Comparison of ENCODE assay signal across 8 mouse cellular contexts in genomic region chr2:170134026-170134690, GRCm38 (mm10). TPM values are rescaled to one million over a fixed set of nuclear protein-coding genes. Genes with fewer than 3 reads are reported as not detected.
DNase-seq lines count a peak whose midpoint lies in the region; ATAC-seq and TF ChIP-seq lines count a peak whose summit lies in the region.

No protein-coding gene starts in this region.

- peak overlapping the region; percentile 96 for H3K27ac ChIP-seq in kidney, embryonic 16.5 days (ENCODE audit: low read length)
- H3K27ac ChIP-seq in heart, embryonic 16.5 days (ENCODE audit: low read length): peak overlapping the region; percentile 92
- peak overlapping the region; percentile 91 for H3K27ac ChIP-seq in macrophage

- no peak for TF ChIP-seq CTCF in brain, embryonic 14.5 days (IDR thresholded peaks at IDR 0.05; ENCODE audit: borderline replicate concordance, extremely low read depth, insufficient read depth, insufficient read length)

- peaks cover 22% of the 10 kb centered on the region for H3K79me2 ChIP-seq in macrophage (ENCODE audit: inconsistent target)

- WGBS in kidney, embryonic 16.5 days: 15% methylated on average over 12 of the region's 12 CpGs
- 14% methylated on average over 12 of the region's 12 CpGs for WGBS in heart, embryonic 16.5 days
- WGBS in macrophage (ENCODE audit: missing documents): 8% methylated on average over 12 of the region's 12 CpGs

- H3K4me1 ChIP-seq in kidney, embryonic 16.5 days (ENCODE audit: insufficient read depth, low read length): peaks cover 20% of the 10 kb centered on the region
- H3K4me1 ChIP-seq in heart, embryonic 16.5 days (ENCODE audit: control insufficient read depth, insufficient read depth, low read length): peaks cover 14% of the 10 kb centered on the region

- peak overlapping the region; percentile 73 for H3K4me2 ChIP-seq in kidney, embryonic 16.5 days (replicated peaks; ENCODE audit: low read depth, low read length)
- H3K4me2 ChIP-seq in heart, embryonic 16.5 days (ENCODE audit: low read depth, low read length): peak overlapping the region; percentile 77

- no peak for DNase-seq in kidney, adult 8-10 months
- DNase-seq in brain, embryonic 14.5 days (ENCODE audit: low read depth): peak; percentile 50
- DNase-seq in cerebellum, adult 9-10 months: no peak
- no peak for DNase-seq in right cerebral cortex, postnatal 25 days

- H3K36me3 ChIP-seq in kidney, embryonic 16.5 days (ENCODE audit: insufficient read depth, low read length): no peaks in the 10 kb centered on the region
- no peaks in the 10 kb centered on the region for H3K36me3 ChIP-seq in heart, embryonic 16.5 days (ENCODE audit: control insufficient read depth, insufficient read depth)
- no peaks in the 10 kb centered on the region for H3K36me3 ChIP-seq in macrophage (ENCODE audit: inconsistent target)

- peak overlapping the region; percentile 82 for H3K9ac ChIP-seq in kidney, embryonic 16.5 days (replicated peaks; ENCODE audit: low read length)
- peak overlapping the region; percentile 83 for H3K9ac ChIP-seq in heart, embryonic 16.5 days (ENCODE audit: low read length)

- peak overlapping the region; percentile 61 for H3K4me3 ChIP-seq in kidney, embryonic 16.5 days (ENCODE audit: low read length)
- H3K4me3 ChIP-seq in heart, embryonic 16.5 days (ENCODE audit: low read length): peak overlapping the region; percentile 61
- peak overlapping the region; percentile 54 for H3K4me3 ChIP-seq in macrophage (ENCODE audit: inconsistent target)

- no peak for TF ChIP-seq POLR2A in brain, embryonic 14.5 days (IDR thresholded peaks at IDR 0.05; ENCODE audit: borderline replicate concordance, extremely low read depth, insufficient read depth, insufficient read length, poor library complexity, severe bottlenecking)

- no peaks in the 10 kb centered on the region for H3K27me3 ChIP-seq in kidney, embryonic 16.5 days (ENCODE audit: insufficient read depth, low read length)
- H3K27me3 ChIP-seq in heart, embryonic 16.5 days (ENCODE audit: control insufficient read depth, insufficient read depth, low read length): no peaks in the 10 kb centered on the region

- H3K9me3 ChIP-seq in kidney, embryonic 16.5 days (ENCODE audit: low read length): no peaks in the 10 kb centered on the region
- H3K9me3 ChIP-seq in heart, embryonic 16.5 days (replicated peaks; ENCODE audit: control insufficient read depth, low read length): no peaks in the 10 kb centered on the region

- no peak for ATAC-seq in kidney, embryonic 16.5 days (ENCODE audit: low FRiP score, low TSS enrichment)
- no peak for ATAC-seq in heart, embryonic 16.5 days (replicated peaks; ENCODE audit: extremely low read depth, insufficient read depth, low FRiP score)
- no peak for ATAC-seq in inflammation-experienced regulatory T-cells, adult 6 months

RNA-seq across cellular contexts. Expression of gene Zfp217, which starts 13.7 kb away (rescaled TPM):
- polyA plus RNA-seq in kidney, embryonic 16.5 days (2015; fragmentation: Nextera tagmentation; extraction: Ambion mirVana): 4.4 and 5.1 TPM in 2 replicates
- polyA plus RNA-seq in brain, embryonic 14.5 days (2012; rRNA removed): 5.7 and 7.6 TPM in 2 replicates
- polyA plus RNA-seq in heart, embryonic 16.5 days (2015; fragmentation: Nextera tagmentation; extraction: Ambion mirVana): 3.2 and 3.6 TPM in 2 replicates
- 10 to 100 TPM; 28.8 to 85.5 (median 55.0) TPM for total RNA-seq in macrophage (2018; cell fraction: chromatin; rRNA removed)
- total RNA-seq in macrophage (2018; cell fraction: cytosol; rRNA removed): 10 to 100 TPM in 25 of 26 experiments, 1 to 10 TPM in 1; 8.5 to 44.7 (median 31.6) TPM
- 100 to 1,000 TPM in 1 of 26 experiments, 10 to 100 TPM in 25; 26.3 to 107 (median 56.6) TPM for total RNA-seq in macrophage (2018; cell fraction: nucleus; rRNA removed)
- 14.1 to 29.4 TPM (median 16.9 TPM) in 3 replicates for polyA plus RNA-seq in macrophage (2018)
- polyA plus RNA-seq in inflammation-experienced regulatory T-cells, adult 6 months (2017; shearing (Covaris generic)): 10 to 100 TPM in 1 of 3 experiments, 1 to 10 TPM in 2; 8.6 to 11.1 (median 8.6) TPM
